Comparison of ENCODE assay signal across 1 mouse cellular context in the genomic region with DNA sequence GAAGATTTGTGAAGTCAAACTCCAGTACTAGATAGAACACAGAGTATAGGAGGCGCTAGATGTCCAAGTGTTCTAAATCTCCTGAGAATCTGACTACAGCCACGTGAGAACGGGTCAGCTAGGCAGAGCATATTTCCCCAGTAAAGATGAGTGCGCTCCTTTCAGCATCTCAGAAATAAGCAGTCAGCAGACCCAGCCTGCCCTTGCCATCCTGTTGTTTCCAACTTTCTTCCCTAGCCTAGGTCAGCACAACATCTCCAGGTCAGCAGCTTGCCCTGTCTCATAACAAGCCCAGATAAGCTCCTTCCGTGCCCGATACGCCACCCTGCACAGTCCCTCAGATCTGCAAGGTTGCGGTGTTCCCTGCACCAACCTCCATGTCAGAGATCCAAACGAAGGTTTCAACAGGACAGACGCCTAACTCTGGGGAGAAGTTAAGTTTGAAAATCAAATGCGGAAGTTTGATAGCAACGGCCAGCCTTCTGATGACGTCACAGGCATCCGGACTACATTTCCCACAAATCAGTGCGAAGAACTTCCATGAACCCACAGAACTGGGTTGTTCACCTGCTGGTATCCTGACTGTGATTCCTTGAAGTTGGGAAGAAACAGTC.
TF ChIP-seq lines count a peak whose summit lies in the region.

A gene (minus strand): TSS at position 406 of the 614 bp plus-strand sequence.
A gene (minus strand): TSS at position 475 of the 614 bp plus-strand sequence.

TF ChIP-seq in MEL, 35 proteins besides CTCF, POLR2A, EP300 and RAD21 (continued from another document):
- TF ChIP-seq MXI1 (IDR thresholded peaks at IDR 0.05; ENCODE audit: low read depth, low read length) = peak; percentile 65
- peak; percentile 98 for TF ChIP-seq HCFC1 (IDR thresholded peaks at IDR 0.05; ENCODE audit: low read depth, low read length)
- peak; percentile 43; the same call in 1 of the 2 replicates for TF ChIP-seq USF1 (IDR thresholded peaks at IDR 0.05; ENCODE audit: low read depth, low read length)
- peak; percentile 24; the same call in 1 of the 2 replicates for TF ChIP-seq MAX (IDR thresholded peaks at IDR 0.05; ENCODE audit: low read length)
- no peak for TF ChIP-seq SMC3 (IDR thresholded peaks at IDR 0.05; ENCODE audit: low read depth, low read length)
- peak; percentile 96 for TF ChIP-seq SIN3A (IDR thresholded peaks at IDR 0.05; ENCODE audit: low read length)
- TF ChIP-seq RCOR1 (IDR thresholded peaks at IDR 0.05; ENCODE audit: low read depth, low read length) = peak; percentile 60
- peak; percentile 99 for TF ChIP-seq ELF1 (IDR thresholded peaks at IDR 0.05; ENCODE audit: low read depth, low read length)
- no peak for TF ChIP-seq UBTF (IDR thresholded peaks at IDR 0.05; ENCODE audit: borderline replicate concordance, insufficient read depth, low read depth, low read length)
- no peak for TF ChIP-seq CHD2 (IDR thresholded peaks at IDR 0.05; ENCODE audit: low read length)
- TF ChIP-seq ZMIZ1 (IDR thresholded peaks at IDR 0.05; ENCODE audit: low read depth, low read length) = peak; percentile 47; the same call in 1 of the 2 replicates
- peak; percentile 52; the same call in 1 of the 2 replicates for TF ChIP-seq BHLHE40 (IDR thresholded peaks at IDR 0.05; ENCODE audit: borderline replicate concordance, low read depth, low read length)
